Mouse (Mus musculus) spleen, embryonic (tissue): Measurements from ENCODE around the gene Mrvi1.
"Not testable (repeated sequence)": the region's sequence is repeated elsewhere in the genome, so short reads cannot be mapped to it uniquely, and the experiment has no call there.

Experiments used
- CTCF ChIA-PET: fragments of 350-600 bp; sonication (Branson Sonifier 250); formaldehyde crosslinking; loops from one replicate; lab custom pipeline; 2022; lab: Charles Lee

Mrvi1 gene

GRCm38 (mm10) chr7:110941701-110942530 lies 40.3 kb downstream of the Mrvi1 start:
- CTCF ChIA-PET = interaction anchor here (0.6 to 1.1 kb wide), 2 partner anchors 102 to 120 kb away, joined by 3 read pairs; no protein-coding TSS in a partner anchor

GRCm38 (mm10) chr7:110941116-110941521 lies 41.1 kb downstream of the Mrvi1 start:
- CTCF ChIA-PET = no interaction called here

GRCm38 (mm10) chr7:110935815-110936762 lies 46.2 kb downstream of the Mrvi1 start:
- CTCF ChIA-PET = interaction anchor here (0.6 kb wide), 1 partner anchor 227 kb away, joined by 8 read pairs; no protein-coding TSS in a partner anchor

DNA sequence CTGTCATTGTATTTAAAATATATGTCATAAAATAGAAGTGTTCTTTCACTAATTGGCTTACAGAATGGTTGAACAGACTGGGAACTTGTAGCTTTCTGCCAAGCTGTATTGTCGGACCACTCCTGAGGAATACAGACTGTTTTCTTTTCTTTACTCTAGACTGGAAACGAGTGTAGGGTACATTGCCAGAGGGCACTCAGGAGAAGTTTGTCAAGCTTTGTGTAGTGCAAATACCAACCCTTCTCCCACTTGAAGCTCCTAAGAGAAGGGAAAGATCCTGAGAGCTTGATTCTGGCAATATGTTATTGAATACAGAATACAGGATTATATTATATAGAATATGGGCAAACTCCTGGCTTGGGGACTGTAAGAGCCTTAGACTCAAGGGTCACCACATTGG lies 48.3 kb downstream of the Mrvi1 start:
- CTCF ChIA-PET = no interaction called here

GRCm38 (mm10) chr7:110933329-110933728 lies 48.9 kb downstream of the Mrvi1 start:
- CTCF ChIA-PET = no interaction called here

DNA sequence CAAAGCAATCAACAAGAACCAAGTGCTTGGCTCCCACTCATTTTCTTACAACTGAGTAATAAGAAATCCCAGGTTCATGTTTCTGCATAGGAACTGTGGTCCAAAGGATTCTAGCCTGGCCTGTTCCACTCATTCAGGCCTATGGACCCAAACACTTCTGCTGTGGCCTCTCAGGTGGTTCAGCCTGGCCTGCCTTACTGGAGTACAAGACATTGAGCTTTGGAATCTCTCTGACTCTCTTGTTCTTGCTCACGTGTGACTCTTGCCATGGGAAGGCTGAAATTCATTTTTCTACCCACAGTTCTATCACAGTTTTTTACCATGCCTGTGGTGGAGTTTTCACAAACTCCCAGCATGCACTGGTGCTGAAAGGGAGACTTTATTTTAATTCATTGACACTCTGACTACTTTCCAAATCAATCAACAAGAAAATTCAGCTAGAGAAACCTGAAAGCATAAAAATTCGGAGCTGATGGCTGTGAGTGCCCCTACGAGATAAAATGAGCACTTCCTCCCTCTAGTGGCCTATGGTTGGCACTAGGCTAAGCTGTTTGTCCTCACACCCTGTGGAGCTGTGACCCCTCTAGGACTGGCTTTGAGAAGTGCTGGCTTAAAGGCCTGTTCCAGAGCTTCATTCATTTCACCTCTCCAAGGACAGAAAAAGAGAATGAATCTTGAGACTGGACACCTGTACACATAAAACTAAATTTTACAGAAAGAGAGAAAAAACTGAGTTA lies 52.0 kb downstream of the Mrvi1 start:
- CTCF ChIA-PET = interaction anchor here (0.6 to 0.9 kb wide), 2 partner anchors 117 to 948 kb away, joined by 3 to 10 read pairs; no protein-coding TSS in a partner anchor

- CTCF ChIA-PET = interaction anchor here (0.6 to 0.7 kb wide), 3 partner anchors 53 to 464 kb away, joined by 3 to 6 read pairs (median 3); no protein-coding TSS in a partner anchor
Measured at GRCm38 (mm10) chr7:110926562-110926961, 55.7 kb downstream of the Mrvi1 start.

GRCm38 (mm10) chr7:110920331-110921261 lies 61.7 kb downstream of the Mrvi1 start:
- CTCF ChIA-PET = interaction anchor here (0.5 to 1.0 kb wide), 2 partner anchors 12 to 73 kb away, joined by 3 to 15 read pairs; no protein-coding TSS in a partner anchor

DNA sequence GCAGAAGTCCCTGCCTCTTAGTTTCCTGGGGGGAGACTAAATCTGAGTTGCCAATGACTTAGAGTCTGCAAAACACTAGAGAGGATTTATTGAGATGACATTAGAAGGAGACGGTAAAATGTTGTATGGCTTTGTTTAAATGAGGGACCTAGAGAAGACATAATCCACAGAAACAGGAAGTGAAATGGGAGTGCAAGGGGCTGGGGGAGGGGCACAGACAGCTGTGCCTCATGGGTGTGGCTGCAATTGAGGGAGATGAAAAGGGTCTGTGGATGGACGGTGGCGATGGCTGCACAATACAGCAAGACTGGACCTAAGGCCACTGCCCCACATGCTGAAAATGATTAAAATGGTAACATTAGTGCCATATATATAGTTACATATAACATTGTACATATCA lies 62.5 kb downstream of the Mrvi1 start:
- CTCF ChIA-PET = no interaction called here

GRCm38 (mm10) chr7:110915913-110916312 lies 66.3 kb downstream of the Mrvi1 start:
- CTCF ChIA-PET = no interaction called here

DNA sequence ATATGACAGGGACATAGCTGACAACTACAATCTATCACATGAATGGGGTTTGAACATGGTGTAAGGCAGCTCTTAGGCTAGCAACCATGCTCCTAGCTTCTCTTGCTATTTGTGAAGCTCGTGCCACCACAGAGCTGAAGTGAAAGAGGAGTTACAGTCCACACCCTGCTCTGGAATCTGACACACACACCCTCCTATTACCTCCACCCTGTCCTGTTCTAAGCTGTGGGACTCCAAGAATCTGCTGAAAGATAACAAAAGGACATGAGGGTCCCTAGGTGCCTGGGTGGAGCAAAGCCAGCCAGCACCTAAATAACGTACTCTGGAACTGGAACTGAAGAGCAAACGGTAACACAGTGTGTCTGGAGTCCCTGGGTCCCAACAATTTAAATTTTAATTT lies 67.7 kb downstream of the Mrvi1 start:
- CTCF ChIA-PET = interaction anchor here (0.5 kb wide), 1 partner anchor 937 kb away, joined by 3 read pairs; no protein-coding TSS in a partner anchor

DNA sequence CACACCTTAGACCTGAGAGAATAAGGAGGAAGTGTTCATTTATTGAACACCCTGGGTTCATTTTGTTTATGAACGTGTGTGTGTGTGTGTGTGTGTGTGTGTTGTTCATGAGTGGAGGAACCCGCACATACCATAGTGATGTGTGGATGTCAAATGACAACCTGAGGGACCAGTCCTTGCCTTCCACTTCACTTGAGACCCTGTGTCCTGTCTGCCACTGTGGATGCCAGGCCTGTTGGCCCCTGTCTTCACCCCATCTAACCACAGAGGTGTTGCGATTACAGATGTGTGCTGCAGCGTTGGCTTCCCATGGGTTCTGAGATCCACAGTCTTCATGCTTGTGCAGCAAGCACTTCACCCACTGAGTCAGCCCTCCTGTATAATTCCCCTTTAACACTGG lies 68.5 kb downstream of the Mrvi1 start:
- CTCF ChIA-PET = no interaction called here

GRCm38 (mm10) chr7:110908209-110909144 lies 73.8 kb downstream of the Mrvi1 start:
- CTCF ChIA-PET = interaction anchor here (0.9 kb wide), 1 partner anchor 13 kb away, joined by 3 read pairs; no protein-coding TSS in a partner anchor

GRCm38 (mm10) chr7:110906566-110906965 lies 75.7 kb downstream of the Mrvi1 start:
- CTCF ChIA-PET = no interaction called here

DNA sequence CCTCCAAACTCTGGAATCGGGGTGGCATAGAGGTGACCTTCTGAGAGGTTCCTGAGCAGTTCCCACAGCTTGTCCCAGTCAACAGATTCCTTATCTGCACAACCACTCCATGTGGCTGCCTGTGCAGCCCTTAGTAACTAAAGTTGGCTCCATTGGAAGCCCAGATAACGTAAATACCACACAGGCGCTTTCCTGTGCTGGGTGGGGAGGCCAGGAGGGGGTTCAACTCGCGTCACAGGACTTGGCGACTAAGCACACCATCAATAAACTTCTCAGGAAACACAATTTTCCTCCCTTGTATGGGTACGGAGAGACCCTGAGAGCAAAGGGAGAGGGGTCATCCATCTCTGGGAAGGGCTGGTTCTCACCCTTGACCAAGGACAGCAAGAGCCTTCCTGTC lies 79.0 kb downstream of the Mrvi1 start:
- CTCF ChIA-PET = interaction anchor here (0.6 kb wide), 1 partner anchor 381 kb away, joined by 6 read pairs; no protein-coding TSS in a partner anchor

DNA sequence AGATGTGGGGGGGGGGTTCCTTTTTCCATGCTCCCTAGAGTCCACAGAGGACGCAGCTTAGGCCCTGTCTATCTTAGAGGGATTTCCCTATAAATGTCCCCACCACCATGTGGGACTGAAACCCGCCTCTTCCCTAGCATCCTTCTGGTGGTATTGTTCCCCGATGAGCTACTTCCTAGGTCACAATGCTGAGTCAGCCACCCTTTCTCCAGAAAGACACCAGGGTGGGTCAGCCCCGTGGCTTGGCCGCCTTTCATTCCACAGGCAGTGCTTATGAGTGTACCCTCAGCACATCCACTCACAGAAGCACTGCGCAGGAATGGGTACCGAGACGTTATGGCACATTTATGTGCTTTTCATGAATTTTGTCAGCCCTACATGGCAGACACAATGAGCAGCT lies 85.1 kb downstream of the Mrvi1 start:
- CTCF ChIA-PET = no interaction called here

- CTCF ChIA-PET = no interaction called here
Measured at GRCm38 (mm10) chr7:110896453-110896852, 85.8 kb downstream of the Mrvi1 start.

DNA sequence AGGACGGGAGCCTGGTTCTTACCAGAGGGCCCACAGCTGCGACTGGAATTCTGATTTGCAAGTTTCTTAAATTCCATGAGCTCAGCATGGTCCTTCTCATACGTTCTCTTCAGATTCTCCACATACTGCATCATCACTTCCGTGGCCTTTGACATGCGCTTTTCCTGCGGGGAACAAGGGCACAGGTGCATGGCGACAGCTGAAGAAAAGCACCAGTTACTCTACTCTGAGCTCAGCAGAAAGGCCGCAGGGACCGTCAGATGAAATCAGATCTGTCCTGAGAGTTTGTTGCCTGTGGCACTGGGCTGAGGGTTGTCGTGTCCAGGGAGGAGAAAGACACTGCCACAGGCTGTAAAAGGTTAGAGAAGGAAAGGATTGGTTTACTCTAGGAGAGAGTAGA lies 86.5 kb downstream of the Mrvi1 start:
- CTCF ChIA-PET = not testable (repeated sequence)

DNA sequence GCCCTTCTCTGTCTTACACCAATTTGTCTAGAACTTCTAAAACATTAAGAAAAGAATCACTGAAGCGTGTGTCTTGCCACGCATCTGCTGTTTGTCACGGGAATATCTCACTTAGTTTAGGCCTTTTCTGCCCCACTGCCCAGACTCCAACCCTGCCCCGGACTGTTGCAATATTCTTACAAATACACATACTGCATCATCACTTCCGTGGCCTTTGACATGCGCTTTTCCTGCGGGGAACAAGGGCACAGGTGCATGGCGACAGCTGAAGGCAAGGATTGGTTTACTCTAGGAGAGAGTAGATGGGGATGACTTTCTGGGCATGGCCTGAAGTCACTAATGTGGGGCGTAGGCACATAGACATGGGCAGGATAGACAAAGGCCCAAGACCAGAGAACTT lies 87.6 kb downstream of the Mrvi1 start:
- CTCF ChIA-PET = no interaction called here
